Mouse (Mus musculus) heart, adult 8-10 months (tissue): ENCODE measurements around the gene Tmem170. TPM values are rescaled to one million over a fixed set of nuclear protein-coding genes. Genes with fewer than 3 reads are reported as not detected.

Experiments used
- DNase-seq: peaks from one replicate; pipeline ENCODE4 v3.0.0; 2022; ENCODE audit warnings: low spot score
- total RNA-seq, 4 experiments: library from RNA; stranded (reverse); gene quantifications; 2 replicates each; pipeline ENCODE4 v1.2.4; 2022

The Tmem170 gene
- total RNA-seq, 4 experiments from 2014 or later = 2.5 to 3.6 (median 2.6) TPM

DNA sequence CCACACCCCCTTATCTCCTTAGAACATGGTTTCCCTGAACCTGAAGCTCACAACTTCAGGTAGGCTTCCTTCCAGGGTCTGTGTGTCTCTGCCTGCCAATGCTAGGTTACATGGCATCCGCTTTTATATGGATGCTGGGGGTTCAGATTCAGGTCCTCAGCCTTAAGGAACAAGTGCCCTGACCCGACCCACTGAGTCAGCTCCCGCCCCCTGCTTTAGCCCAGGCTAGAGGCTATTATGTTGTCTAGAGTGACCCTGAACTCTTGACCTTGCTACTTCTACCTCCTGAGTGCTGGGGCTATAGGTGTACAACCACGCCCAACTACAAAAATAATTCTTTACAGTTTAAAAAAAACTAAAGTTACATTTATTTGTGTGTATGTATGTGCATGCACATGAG, 61.5 kb downstream of the Tmem170 start:
- no peak for DNase-seq

DNA sequence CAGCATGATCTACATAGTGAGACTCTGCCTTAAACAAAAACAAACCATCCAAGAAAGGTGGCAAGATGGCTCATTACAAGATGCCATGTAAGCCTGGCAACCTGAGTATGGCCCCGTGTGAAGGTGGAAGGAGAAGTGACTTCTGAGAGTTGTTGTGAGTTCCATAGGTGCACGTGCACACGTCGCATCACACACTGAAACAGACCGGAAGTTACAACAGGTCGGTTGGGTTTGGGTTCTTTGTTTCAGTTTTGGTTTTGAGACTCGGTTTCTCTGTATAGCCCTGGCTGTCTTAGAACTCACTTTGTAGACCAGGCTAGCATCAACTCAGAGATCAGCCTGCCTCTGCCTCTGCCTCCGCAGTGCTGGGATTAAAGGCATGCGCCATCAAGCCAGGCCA, 62.7 kb downstream of the Tmem170 start:
- no peak for DNase-seq

Other genes with a start within 250 kb of the Tmem170 start
- gene Ldhd, start 246.4 kb downstream of the Tmem170 start, total RNA-seq = 10 to 100 TPM; 48.8 to 58.2 (median 54.8) TPM
- 1 to 10 TPM; 5.6 to 8.6 (median 8.1) TPM for gene Zfp1, start 233.3 kb downstream of the Tmem170 start, total RNA-seq
- gene Ctrb1, start 185.7 kb downstream of the Tmem170 start, total RNA-seq = not detected
- 10 to 100 TPM; 18.5 to 21.8 (median 19.5) TPM for gene Bcar1, start 132.9 kb downstream of the Tmem170 start, total RNA-seq
- 10 to 100 TPM; 27.4 to 37.6 (median 32.7) TPM for gene Cfdp1, start 22.5 kb downstream of the Tmem170 start, total RNA-seq
- gene Chst5, start 33.7 kb upstream of the Tmem170 start, total RNA-seq = not detected
- gene Tmem231, start 57.1 kb upstream of the Tmem170 start, total RNA-seq = 1 to 10 TPM; 2.1 to 2.7 (median 2.4) TPM
- gene Gabarapl2, start 64.0 kb upstream of the Tmem170 start, total RNA-seq = 100 to 1,000 TPM; 121 to 131 (median 122) TPM
- gene Adat1, start 115.6 kb upstream of the Tmem170 start, total RNA-seq = 1 to 10 TPM; 1.5 to 2.1 (median 1.8) TPM
- gene Kars, start 134.6 kb upstream of the Tmem170 start, total RNA-seq = 100 to 1,000 TPM; 106 to 113 (median 110) TPM
- 10 to 100 TPM; 11.0 to 12.7 (median 11.3) TPM for gene Terf2ip, start 134.6 kb upstream of the Tmem170 start, total RNA-seq
- gene Gm6793, start 138.3 kb upstream of the Tmem170 start, total RNA-seq = under 1 TPM in 2 of 4 experiments, not detected in 2; 0.22 to 0.57 TPM